Mouse (Mus musculus): Measurements from ENCODE around the gene Sik3. TPM values are rescaled to one million over a fixed set of nuclear protein-coding genes. Genes with fewer than 3 reads are reported as not detected.

The Sik3 gene
- polyA plus RNA-seq, 1 experiment from 2014 or later: 10.2 TPM

DNA sequence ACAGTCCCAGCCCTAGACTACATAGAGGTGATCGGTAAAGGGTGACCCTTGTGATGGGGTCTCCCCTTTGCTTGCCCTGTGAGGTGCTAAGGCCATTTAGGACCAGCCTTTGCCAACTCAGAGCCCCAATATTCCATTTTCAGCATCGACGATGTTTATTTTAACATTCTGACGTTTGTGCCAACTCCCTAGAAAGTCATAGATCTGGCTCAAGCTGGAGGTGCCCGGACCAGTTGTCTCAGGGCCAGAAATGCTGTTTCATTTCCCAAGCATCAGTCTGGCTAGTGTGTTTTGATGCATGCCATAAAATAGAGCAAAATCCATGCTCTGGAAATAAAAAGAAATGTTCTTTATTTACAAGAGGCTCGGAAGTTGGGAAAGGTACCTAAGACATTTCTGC is 5.7 kb downstream of the Sik3 start:
- H3K9ac ChIP-seq: no peak overlapping the region
- no peak overlapping the region for H3K4me2 ChIP-seq
- H3K27me3 ChIP-seq: no peaks in the 10 kb centered on the region
- ATAC-seq (replicated peaks; ENCODE audit: low FRiP score): no peak
- H3K9me3 ChIP-seq (replicated peaks): no peaks in the 10 kb centered on the region
- H3K27ac ChIP-seq: no peak overlapping the region
- H3K4me3 ChIP-seq (replicated peaks): no peak overlapping the region
- peaks cover 39% of the 10 kb centered on the region for H3K4me1 ChIP-seq
- H3K36me3 ChIP-seq: peaks cover 15% of the 10 kb centered on the region; the same call in 1 of the 2 replicates
- 83% methylated on average over 6 of the region's 6 CpGs for WGBS

DNA sequence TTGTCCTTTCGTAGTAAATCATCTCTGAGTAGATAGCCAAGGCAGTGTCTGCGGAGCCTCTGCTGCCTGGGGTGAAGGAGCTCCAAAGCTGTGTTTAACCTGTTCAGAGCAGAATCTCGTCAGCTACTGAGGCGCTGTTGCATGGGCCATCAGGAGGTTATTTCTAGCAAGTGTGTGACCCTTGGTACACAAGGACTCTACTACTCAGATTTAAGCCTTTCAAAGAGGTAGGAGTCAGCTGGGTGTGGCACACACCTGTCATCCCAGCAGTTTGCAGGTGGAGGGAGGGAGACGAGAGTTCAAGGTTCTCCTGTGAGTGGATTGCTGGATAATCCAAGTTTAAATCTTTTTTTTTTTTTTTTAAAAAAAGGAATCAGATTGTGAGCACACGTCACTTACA is 7.4 kb downstream of the Sik3 start:
- Histone ChIP-seq H3K9ac (no peak overlapping the region), H3K27me3 (no peaks in the 10 kb centered on the region), H3K4me2 (no peak overlapping the region), H3K27ac (no peak overlapping the region), H3K9me3 (replicated peaks) (no peaks in the 10 kb centered on the region), H3K36me3 (peaks cover 18% of the 10 kb centered on the region; the same call in 1 of the 2 replicates), H3K4me3 (replicated peaks) (no peak overlapping the region), H3K4me1 (peaks cover 23% of the 10 kb centered on the region)
- 74% methylated on average over 6 of the region's 6 CpGs for WGBS
- no peak for ATAC-seq (replicated peaks; ENCODE audit: low FRiP score)

GRCm38 (mm10) chr9:46023591-46023990 is 11.0 kb downstream of the Sik3 start:
- H3K4me2 ChIP-seq: no peak overlapping the region
- no peak overlapping the region for H3K27ac ChIP-seq
- ATAC-seq (replicated peaks; ENCODE audit: low FRiP score): no peak
- H3K27me3 ChIP-seq: no peaks in the 10 kb centered on the region
- no peak overlapping the region for H3K9ac ChIP-seq
- 92% methylated on average over 11 of the region's 11 CpGs for WGBS
- no peaks in the 10 kb centered on the region for H3K9me3 ChIP-seq (replicated peaks)
- H3K4me1 ChIP-seq: peaks cover 9% of the 10 kb centered on the region
- H3K36me3 ChIP-seq: peaks cover 14% of the 10 kb centered on the region; the same call in 1 of the 2 replicates
- no peak overlapping the region for H3K4me3 ChIP-seq (replicated peaks)

DNA sequence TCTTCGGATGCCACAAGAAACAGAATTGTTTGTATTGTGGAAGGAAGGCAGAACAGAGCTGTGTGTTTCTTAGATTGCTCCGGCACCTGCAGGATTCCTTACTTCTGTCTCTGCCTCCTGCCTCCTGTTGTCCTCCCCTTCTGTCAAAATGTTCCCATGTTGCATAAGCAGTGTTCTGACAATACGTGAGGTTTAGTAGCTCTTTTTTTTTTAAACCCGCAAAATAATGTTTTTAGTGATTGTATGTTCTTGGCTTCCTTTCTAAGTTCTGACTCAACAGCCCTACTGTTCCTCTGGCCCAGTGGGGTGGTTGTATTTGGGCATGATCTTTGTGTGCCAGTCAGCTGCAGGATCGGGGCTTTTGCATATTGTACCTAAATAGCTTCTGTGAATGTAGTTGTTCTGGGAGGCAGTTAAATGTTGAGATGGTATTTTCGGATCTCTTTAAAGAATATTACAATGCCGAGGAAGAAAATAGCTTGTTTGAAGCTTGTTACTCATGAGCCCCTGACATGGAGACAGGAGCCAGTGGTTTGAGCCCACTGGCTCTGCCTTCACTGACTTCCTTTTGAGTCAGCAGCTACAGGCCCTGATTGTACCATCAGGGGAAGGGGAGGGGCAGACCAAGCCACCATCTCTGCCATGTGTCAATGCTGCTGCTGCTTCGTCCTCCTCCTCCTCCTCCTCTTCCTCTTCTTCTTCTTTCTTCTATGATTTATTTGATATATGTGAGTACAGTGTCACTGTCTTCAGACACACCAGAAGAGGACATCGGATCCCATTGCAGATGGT is 13.6 kb downstream of the Sik3 start:
- no peak overlapping the region for H3K4me3 ChIP-seq (replicated peaks)
- no peak overlapping the region for H3K9ac ChIP-seq
- no peak overlapping the region for H3K4me2 ChIP-seq
- WGBS: 92% methylated on average over 9 of the region's 9 CpGs
- H3K27ac ChIP-seq: no peak overlapping the region
- no peaks in the 10 kb centered on the region for H3K27me3 ChIP-seq
- H3K36me3 ChIP-seq: 0 out of 2 replicates have a peak, but pooled peaks cover 4% of the 10 kb centered on the region
- no peaks in the 10 kb centered on the region for H3K9me3 ChIP-seq (replicated peaks)
- no peak for ATAC-seq (replicated peaks; ENCODE audit: low FRiP score)
- H3K4me1 ChIP-seq: peaks cover 23% of the 10 kb centered on the region

- H3K9ac ChIP-seq: no peak overlapping the region
- H3K36me3 ChIP-seq: 0 out of 2 replicates have a peak, but pooled peaks cover 3% of the 10 kb centered on the region
- no peak overlapping the region for H3K4me2 ChIP-seq
- no peak for ATAC-seq (replicated peaks; ENCODE audit: low FRiP score)
- no peaks in the 10 kb centered on the region for H3K27me3 ChIP-seq
- peaks cover 40% of the 10 kb centered on the region for H3K4me1 ChIP-seq
- no peak overlapping the region for H3K4me3 ChIP-seq (replicated peaks)
- H3K9me3 ChIP-seq (replicated peaks): no peaks in the 10 kb centered on the region
- whole genome bisulfite sequencing: 43% methylated on average over 8 of the region's 8 CpGs
- no peak overlapping the region for H3K27ac ChIP-seq
Measured at GRCm38 (mm10) chr9:46027994-46028393, 15.4 kb downstream of the Sik3 start.

GRCm38 (mm10) chr9:46029534-46029933 is 16.9 kb downstream of the Sik3 start:
- no peak overlapping the region for H3K27ac ChIP-seq
- ATAC-seq (replicated peaks; ENCODE audit: low FRiP score): no peak
- no peaks in the 10 kb centered on the region for H3K9me3 ChIP-seq (replicated peaks)
- no peaks in the 10 kb centered on the region for H3K36me3 ChIP-seq
- no peak overlapping the region for H3K9ac ChIP-seq
- WGBS: 67% methylated on average over 6 of the region's 6 CpGs
- no peak overlapping the region for H3K4me3 ChIP-seq (replicated peaks)
- H3K4me2 ChIP-seq: no peak overlapping the region
- no peaks in the 10 kb centered on the region for H3K27me3 ChIP-seq
- peaks cover 49% of the 10 kb centered on the region for H3K4me1 ChIP-seq

- Histone ChIP-seq H3K4me3 (replicated peaks) (no peak overlapping the region), H3K9ac (no peak overlapping the region), H3K4me2 (no peak overlapping the region), H3K27ac (no peak overlapping the region), H3K27me3 (no peaks in the 10 kb centered on the region), H3K36me3 (no peaks in the 10 kb centered on the region), H3K4me1 (peaks cover 52% of the 10 kb centered on the region), H3K9me3 (replicated peaks) (no peaks in the 10 kb centered on the region)
- 80% methylated on average over 5 of the region's 5 CpGs for WGBS
- ATAC-seq (replicated peaks; ENCODE audit: low FRiP score): no peak
Measured at GRCm38 (mm10) chr9:46030184-46030583, 17.6 kb downstream of the Sik3 start.

DNA sequence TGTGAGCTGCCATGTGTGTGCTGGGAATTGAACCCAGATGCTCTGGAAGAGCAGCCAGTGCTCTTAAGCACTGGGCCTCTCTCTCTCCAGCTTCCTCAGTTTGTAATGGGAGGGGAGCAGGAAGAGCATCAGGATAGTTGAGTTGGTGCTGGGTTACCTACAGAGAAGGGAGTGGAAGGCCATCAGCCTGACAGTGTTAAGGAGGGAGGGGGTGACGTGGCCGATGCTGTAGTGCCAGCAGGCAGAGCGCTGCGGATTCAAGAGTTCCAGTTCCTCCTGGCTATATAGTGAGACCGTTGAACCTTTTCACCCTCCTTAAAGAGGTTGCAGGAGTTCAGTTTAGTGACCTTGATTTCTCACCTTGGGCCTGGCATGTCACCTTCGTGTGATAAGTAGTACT is 18.3 kb downstream of the Sik3 start:
- Histone ChIP-seq H3K9ac (no peak overlapping the region), H3K27ac (no peak overlapping the region), H3K27me3 (no peaks in the 10 kb centered on the region), H3K4me1 (peaks cover 59% of the 10 kb centered on the region), H3K9me3 (replicated peaks) (no peaks in the 10 kb centered on the region), H3K36me3 (no peaks in the 10 kb centered on the region), H3K4me2 (no peak overlapping the region), H3K4me3 (replicated peaks) (no peak overlapping the region)
- 46% methylated on average over 6 of the region's 6 CpGs for WGBS
- no peak for ATAC-seq (replicated peaks; ENCODE audit: low FRiP score)

GRCm38 (mm10) chr9:46032190-46032589 is 19.6 kb downstream of the Sik3 start:
- Histone ChIP-seq H3K9ac (no peak overlapping the region), H3K36me3 (no peaks in the 10 kb centered on the region), H3K4me3 (replicated peaks) (no peak overlapping the region), H3K9me3 (replicated peaks) (no peaks in the 10 kb centered on the region), H3K4me1 (peaks cover 59% of the 10 kb centered on the region), H3K4me2 (0 out of 2 replicates have a peak overlapping the region, but pooled peaks have one; percentile 14), H3K27me3 (no peaks in the 10 kb centered on the region), H3K27ac (peak overlapping the region; percentile 43; the same call in 1 of the 2 replicates)
- ATAC-seq (replicated peaks; ENCODE audit: low FRiP score): no peak
- 66% methylated on average over 6 of the region's 6 CpGs for WGBS

GRCm38 (mm10) chr9:46033058-46033457 is 20.4 kb downstream of the Sik3 start:
- ATAC-seq (replicated peaks; ENCODE audit: low FRiP score): no peak
- Histone ChIP-seq H3K9ac (no peak overlapping the region), H3K9me3 (replicated peaks) (no peaks in the 10 kb centered on the region), H3K36me3 (no peaks in the 10 kb centered on the region), H3K4me3 (replicated peaks) (no peak overlapping the region), H3K27ac (0 out of 2 replicates have a peak overlapping the region, but pooled peaks have one; percentile 16), H3K4me2 (no peak overlapping the region), H3K27me3 (no peaks in the 10 kb centered on the region), H3K4me1 (peaks cover 57% of the 10 kb centered on the region)
- WGBS: 48% methylated on average over 1 of the region's 1 CpGs

GRCm38 (mm10) chr9:46033862-46034261 is 21.2 kb downstream of the Sik3 start:
- H3K36me3 ChIP-seq: no peaks in the 10 kb centered on the region
- 73% methylated on average over 3 of the region's 3 CpGs for WGBS
- no peak overlapping the region for H3K4me3 ChIP-seq (replicated peaks)
- no peak overlapping the region for H3K9ac ChIP-seq
- H3K9me3 ChIP-seq (replicated peaks): no peaks in the 10 kb centered on the region
- no peak overlapping the region for H3K27ac ChIP-seq
- no peaks in the 10 kb centered on the region for H3K27me3 ChIP-seq
- H3K4me2 ChIP-seq: no peak overlapping the region
- peaks cover 59% of the 10 kb centered on the region for H3K4me1 ChIP-seq
- no peak for ATAC-seq (replicated peaks; ENCODE audit: low FRiP score)

DNA sequence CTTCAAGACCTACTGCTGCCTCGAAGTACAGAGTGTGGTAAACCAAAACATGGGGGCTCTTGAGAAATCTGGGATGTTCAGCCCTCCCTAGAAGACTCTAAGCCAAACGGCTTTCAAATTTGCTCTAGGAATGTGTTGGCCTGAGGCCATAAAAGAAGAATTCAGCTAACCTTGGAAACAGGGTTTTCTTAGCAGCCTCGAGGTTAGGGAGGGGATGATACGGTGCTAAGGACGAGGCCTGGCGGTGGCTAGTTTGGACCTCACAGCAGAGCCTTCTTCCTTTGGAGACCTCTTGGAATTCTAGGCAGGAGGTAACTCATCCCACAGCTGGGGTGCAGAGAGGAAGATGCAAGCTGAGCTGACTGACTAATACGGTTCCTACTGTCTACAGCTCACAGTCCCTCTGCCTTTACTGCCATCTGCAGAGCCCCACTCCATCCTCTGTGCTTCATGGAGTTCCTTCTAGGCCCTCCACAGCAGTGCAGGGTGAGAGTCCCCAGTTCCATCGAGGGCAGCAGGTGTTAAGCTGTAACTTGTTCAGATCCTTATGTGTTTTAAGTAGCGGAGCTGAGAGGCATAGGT is 22.8 kb downstream of the Sik3 start:
- H3K4me1 ChIP-seq: peaks cover 47% of the 10 kb centered on the region
- H3K27ac ChIP-seq: no peak overlapping the region
- no peak for ATAC-seq (replicated peaks; ENCODE audit: low FRiP score)
- H3K36me3 ChIP-seq: peaks cover 7% of the 10 kb centered on the region
- no peak overlapping the region for H3K9ac ChIP-seq
- no peaks in the 10 kb centered on the region for H3K9me3 ChIP-seq (replicated peaks)
- 45% methylated on average over 9 of the region's 9 CpGs for WGBS
- H3K4me2 ChIP-seq: no peak overlapping the region
- H3K27me3 ChIP-seq: no peaks in the 10 kb centered on the region
- H3K4me3 ChIP-seq (replicated peaks): no peak overlapping the region

All from kidney, embryonic 15.5 days (tissue).